Mouse (Mus musculus) embryo, embryonic 11 days (tissue): Measurements from ENCODE around the gene Shisa5.

Experiments used
- DNase-seq: peaks from one replicate; pipeline ENCODE4 v3.0.0-alpha.2; 2015

The Shisa5 gene

DNA sequence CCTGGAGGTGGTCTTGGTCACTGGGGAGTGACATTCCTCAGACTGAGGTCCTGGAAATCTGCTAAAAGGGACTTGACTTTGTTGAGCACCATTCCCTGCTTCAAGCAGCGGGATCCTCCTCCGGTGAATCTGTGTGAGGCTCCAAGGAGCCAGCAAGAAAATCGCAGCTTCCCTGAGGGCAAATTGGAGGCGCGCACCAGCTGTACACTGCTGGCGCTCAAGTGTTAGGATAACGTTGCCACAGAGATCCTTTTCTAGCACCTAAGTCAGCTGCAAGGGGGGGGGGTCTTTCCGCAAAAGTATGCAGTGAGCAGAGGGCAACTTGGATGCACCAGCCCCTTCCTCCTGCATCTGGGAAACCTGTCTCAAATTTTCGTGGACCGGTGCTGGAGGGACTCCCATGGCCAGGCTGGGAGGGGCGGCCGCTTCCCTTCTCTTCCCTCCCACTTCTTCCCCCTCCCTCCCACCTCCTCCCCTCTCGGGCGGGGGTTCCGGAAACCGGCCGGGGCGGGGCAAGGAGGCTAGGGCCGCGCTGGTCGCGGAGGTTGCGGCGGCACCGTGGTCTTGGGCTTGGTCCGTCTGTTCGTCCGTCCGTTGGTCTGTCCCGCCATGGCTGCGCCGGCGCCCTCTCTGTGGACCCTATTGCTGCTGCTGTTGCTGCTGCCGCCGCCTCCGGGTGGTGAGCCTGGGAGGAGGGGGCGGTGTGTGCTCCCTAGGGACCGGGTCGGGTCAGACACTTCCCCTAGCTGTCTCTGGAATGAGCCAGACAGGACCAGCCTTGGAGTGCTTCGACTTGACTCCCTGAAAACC, at the start of gene Shisa5:
TSS of gene Shisa5 (plus strand) at position 480 of the 810 bp plus-strand sequence.
- peak; percentile 88 for DNase-seq

- no peak for DNase-seq
Measured at GRCm38 (mm10) chr9:108989802-108990461, 48.4 kb upstream of the Shisa5 start.

DNA sequence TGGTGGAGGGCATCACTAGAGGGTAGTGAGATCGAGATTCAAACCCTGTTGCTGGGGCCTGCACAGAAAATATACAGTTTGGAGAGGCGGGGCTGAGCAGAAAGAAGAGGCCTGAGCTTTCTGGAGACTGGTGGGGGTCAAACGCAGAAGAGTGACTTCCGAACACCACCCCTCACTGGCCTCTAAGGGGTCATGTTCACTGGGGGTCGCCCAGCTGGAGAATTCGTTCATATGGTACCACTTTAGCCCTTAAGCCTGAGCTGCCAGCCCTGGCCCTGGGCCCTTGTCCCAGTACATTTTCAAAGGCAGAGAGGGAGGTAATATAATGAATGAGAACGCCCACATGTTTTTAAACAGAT, 47.9 kb upstream of the Shisa5 start:
- DNase-seq, result peak; percentile 34

- DNase-seq, result peak; percentile 99
Measured at GRCm38 (mm10) chr9:108991428-108992084, 46.8 kb upstream of the Shisa5 start, which contains the start of gene Pfkfb4. Pfkfb4 (plus strand) TSS chr9:108991778.

DNA sequence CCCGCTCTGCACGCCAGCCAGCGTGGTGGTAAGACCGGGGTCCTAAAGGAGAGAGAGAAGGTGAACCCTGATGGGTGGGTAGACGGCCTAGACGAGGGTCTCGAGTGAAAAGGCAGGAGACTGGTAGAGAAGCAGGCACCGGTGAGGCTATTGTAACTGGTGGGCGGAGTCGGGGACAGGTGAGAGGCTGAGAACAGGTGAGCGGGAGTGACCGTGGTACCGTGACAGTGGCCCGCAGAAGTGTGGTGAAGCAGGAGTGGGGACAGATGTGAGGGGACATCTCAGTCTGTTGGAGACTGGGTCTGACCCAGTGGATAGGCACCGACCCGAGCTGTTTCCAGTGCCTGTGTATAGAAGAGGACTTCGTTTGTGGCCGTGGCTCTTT, 46.3 kb upstream of the Shisa5 start:
- no peak for DNase-seq

- no peak for DNase-seq
Measured at GRCm38 (mm10) chr9:108992620-108993361, 45.6 kb upstream of the Shisa5 start.

GRCm38 (mm10) chr9:108996411-108996810, 42.0 kb upstream of the Shisa5 start:
- DNase-seq, result no peak

DNA sequence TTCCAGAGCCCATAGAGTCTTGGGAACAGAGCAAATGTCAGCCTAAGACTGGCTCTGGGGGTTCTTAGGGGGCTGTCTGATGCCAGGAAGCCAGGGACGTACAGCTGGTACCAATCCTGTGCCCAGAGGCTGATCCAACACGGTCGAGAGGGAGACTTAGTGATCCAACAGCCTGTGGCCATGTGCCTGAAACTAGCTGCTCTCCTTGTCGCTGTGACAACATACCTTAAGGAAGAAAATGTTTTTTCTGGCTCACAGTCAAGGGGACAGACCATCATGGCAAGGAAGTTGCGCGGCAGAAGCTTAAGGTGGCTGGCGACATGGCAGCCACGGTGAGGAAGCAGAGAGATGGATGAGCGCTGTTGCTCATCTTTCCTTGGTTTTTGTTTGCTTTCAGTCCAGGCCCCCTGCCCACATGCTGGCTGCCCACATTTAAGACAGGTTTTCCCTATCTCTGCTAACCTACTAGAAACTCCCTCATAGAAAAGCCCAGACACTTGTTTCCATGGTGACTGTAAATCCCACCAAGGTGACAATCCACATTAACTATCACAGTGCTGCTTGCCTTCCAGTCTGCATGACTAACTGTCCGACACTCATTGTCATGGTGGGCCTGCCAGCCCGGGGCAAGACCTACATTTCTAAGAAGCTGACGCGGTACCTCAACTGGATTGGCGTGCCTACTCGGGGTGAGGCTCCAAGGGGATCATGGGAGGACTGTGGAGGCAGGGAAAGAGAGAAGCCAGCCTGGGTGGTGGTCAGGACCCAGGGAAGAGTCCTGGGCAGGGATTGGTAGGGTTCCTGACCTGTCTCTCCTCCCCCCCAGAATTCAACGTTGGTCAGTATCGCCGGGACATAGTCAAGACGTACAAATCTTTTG, 39.8 kb upstream of the Shisa5 start:
- no peak for DNase-seq

- DNase-seq, result no peak
Measured at GRCm38 (mm10) chr9:108999167-108999526, 39.2 kb upstream of the Shisa5 start.

DNA sequence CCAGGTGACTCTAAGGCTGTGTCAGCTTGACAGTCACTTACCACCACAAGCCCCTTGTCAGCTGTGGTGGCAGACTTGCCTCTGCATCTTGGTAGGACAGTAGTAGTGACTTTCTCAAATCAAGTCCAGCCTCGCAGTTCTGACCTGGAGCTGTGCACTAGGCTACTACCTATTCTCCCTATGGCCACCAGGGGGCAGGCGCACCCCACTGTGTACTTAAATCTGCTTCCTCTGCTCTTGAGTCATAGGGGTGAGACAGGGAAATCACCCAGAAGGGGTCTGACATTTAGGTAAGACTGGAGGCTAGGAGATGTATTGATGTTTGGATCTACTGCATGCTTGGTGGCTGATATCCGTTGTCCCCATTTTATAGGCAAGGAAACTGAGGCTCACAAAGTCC, 37.6 kb upstream of the Shisa5 start:
- peak; percentile 74 for DNase-seq

- peak; percentile 44 for DNase-seq
Measured at GRCm38 (mm10) chr9:109003201-109003600, 35.2 kb upstream of the Shisa5 start.

- no peak for DNase-seq
Measured at GRCm38 (mm10) chr9:109007025-109007780, 31.2 kb upstream of the Shisa5 start.

GRCm38 (mm10) chr9:109008081-109008480, 30.3 kb upstream of the Shisa5 start:
- DNase-seq, result no peak

DNA sequence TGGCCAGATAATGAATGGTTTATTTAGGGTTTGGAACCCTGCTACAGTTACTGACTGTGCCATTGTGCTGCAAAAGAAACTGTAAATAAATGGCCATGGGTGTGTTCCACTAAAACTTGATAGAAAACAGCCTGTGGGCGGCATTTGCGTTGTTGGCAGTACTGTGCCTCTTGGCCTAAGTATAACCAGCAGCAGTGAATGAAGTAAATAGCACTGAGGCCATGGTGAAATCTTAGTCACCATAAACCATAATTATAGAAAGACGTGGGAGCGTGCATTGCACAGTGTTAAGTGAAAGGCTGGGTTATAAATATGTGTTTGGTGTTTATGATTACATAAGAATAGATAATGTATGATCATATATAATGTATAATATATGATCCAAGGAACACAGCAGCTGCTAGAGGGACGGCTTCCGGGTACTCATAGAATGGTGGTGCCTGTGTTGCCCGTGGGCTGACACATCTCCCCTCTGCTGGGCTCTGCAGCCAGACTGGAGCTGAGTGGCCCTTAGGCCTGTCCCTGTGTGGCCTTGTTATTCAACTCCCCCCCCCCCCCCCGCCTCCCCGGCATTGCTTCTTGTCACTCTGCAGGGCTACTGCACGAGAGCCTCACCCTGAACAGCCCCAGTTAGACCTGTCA, 29.2 kb upstream of the Shisa5 start:
- no peak for DNase-seq

DNA sequence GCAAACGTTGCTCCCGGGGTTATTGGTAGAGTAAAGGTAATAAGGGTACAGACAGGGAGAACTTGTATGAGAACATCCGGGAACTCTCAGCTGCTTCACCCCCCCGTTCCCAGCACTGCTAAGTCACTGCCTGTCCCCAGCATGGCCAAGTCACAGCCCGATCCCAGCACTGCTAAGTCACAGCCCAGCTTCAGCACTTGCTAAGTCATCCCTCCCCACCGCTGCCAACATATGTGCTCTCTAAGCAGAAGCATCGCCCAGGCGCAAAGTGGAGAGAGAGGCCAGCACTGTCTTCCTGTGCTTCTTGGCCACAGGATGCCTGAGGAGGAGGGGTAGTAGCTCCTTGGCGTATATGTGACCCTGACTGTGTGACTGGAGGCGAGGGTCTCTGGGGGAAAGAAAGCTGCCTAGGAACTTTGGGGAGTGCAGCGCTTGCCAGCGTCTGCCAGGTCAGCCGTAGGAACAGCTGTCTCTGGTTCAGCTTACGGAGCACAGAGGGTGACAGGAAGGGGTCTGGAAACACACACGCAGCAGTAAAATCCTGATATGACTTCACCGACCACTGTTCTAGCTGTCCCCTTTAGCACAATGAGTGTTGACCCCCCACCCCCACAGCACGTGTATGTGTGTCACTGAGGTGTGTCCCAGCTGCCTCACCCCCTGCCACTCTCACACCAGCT, 28.6 kb upstream of the Shisa5 start:
- peak; percentile 32 for DNase-seq

GRCm38 (mm10) chr9:109010316-109010690, 28.1 kb upstream of the Shisa5 start:
- no peak for DNase-seq

DNA sequence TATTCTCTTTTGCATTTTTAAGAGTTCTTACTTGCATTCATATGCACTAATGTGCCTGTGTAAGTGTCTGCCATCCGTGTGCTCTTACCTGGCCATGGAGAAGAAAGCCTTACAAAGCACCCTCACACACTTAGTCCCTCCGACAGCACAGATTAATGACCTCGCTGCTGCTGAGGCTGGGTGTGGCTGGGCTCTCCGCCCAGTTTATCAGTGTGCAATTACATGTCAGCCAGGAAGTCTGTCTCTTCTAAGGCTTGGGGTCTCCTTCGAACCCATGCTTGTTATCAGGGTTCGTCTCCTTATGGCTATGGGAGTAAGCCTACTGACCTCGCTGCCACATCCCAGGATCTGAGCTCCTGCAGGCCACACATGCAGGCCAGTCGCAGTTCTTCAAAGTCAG, 23.0 kb upstream of the Shisa5 start:
- DNase-seq, result no peak

- no peak for DNase-seq
Measured at GRCm38 (mm10) chr9:109016973-109017604, 21.3 kb upstream of the Shisa5 start.

DNA sequence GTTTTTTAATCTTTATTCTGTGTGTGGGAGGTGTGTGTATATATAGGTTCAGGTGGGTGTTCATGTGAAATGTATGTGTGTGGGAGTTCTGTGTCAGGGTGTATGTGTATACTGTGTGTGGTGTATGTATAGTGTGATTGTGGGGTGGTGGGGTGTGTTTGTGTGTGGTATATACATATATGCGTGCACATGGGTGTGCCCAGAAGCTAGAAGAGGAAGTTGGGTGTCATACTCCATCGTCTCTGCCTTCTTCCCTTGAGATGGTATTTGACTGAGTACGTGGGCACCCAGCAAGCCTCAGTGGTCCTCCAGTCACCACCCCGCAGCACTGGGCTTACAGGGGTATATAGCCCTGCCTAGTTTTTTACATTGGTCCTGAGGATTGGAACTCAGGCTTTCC, 16.9 kb upstream of the Shisa5 start:
- DNase-seq, result no peak
